8 mouse cellular contexts compared by ENCODE assay signal in genomic region chr12:54986052-54986717, GRCm38 (mm10). TPM values are rescaled to one million over a fixed set of nuclear protein-coding genes. Genes with fewer than 3 reads are reported as not detected.
DNase-seq lines count a peak whose midpoint lies in the region; ATAC-seq lines count a peak whose summit lies in the region.

Gm20403 (minus strand) TSS chr12:54986529.

- WGBS in hindbrain, embryonic 12.5 days: under 1% methylated on average over 58 of the region's 60 CpGs

- H3K9ac ChIP-seq in hindbrain, embryonic 12.5 days: peak within 1 kb of the TSS; percentile 92

- peak; percentile 80 for DNase-seq in ZHBTc4 (ENCODE audit: low read depth, low spot score)
- peak; percentile 59 to 70 for DNase-seq in cerebellum, postnatal 10 days
- DNase-seq in frontal cortex, postnatal 36 days (ENCODE audit: low spot score in 2 of 2): peak; percentile 32 to 51
- DNase-seq in layer of hippocampus, postnatal 36 days: peak; percentile 12 to 34
- peak; percentile 47 to 52 for DNase-seq in right cerebral cortex, adult 2 months (ENCODE audit: low spot score in 2 of 2)
- peak; percentile 60 for DNase-seq in urinary bladder, postnatal 25 days (ENCODE audit: low spot score)

- peak; percentile 75 for ATAC-seq in hindbrain, embryonic 12.5 days (ENCODE audit: low FRiP score)
- ATAC-seq in megakaryocyte, adult 5-6 weeks (ENCODE audit: poor library complexity, severe bottlenecking): peak; percentile 74

- no peaks in the 10 kb centered on the region for H3K36me3 ChIP-seq in hindbrain, embryonic 12.5 days

- no peaks in the 10 kb centered on the region for H3K27me3 ChIP-seq in hindbrain, embryonic 12.5 days

- no peaks in the 10 kb centered on the region for H3K9me3 ChIP-seq in hindbrain, embryonic 12.5 days (replicated peaks)

- peak within 1 kb of the TSS; percentile 95 for H3K4me3 ChIP-seq in hindbrain, embryonic 12.5 days

- H3K27ac ChIP-seq in hindbrain, embryonic 12.5 days: peak within 1 kb of the TSS; percentile 86

- H3K4me1 ChIP-seq in hindbrain, embryonic 12.5 days: peaks cover 8% of the 10 kb centered on the region

- peak within 1 kb of the TSS; percentile 90 for H3K4me2 ChIP-seq in hindbrain, embryonic 12.5 days (replicated peaks)

RNA-seq across cellular contexts. Expression of gene Gm20403, which starts in this region (rescaled TPM):
- not detected in 2 replicates for polyA plus RNA-seq in hindbrain, embryonic 12.5 days (2016; fragmentation: Nextera tagmentation; extraction: Ambion mirVana)
- not detected for total RNA-seq in layer of hippocampus, postnatal 36 days (2021)
- not detected in 2 replicates for total RNA-seq in megakaryocyte, adult 5-6 weeks (2015)
- total RNA-seq in megakaryocyte, adult 5-6 weeks (2017): not detected in 2 replicates

Comparison
In these comparisons a context has a peak if more than half of its experiments do, and no peak if none do; other contexts are left out.
1. Peak in every context shown above with its lines: DNase-seq, ATAC-seq, H3K4me3 ChIP-seq and H3K27ac ChIP-seq.
2. Peak in ATAC-seq, H3K4me3 ChIP-seq, H3K27ac ChIP-seq, H3K9ac ChIP-seq and H3K4me2 ChIP-seq in hindbrain, embryonic 12.5 days; RNA of the gene not detected or under 1 TPM.
3. Peak in DNase-seq in layer of hippocampus, postnatal 36 days; RNA of the gene not detected or under 1 TPM.
4. Peak in ATAC-seq in megakaryocyte, adult 5-6 weeks; RNA of the gene not detected or under 1 TPM.
5. DNase-seq: peak in every context shown above with its lines; median percentile 80 in ZHBTc4; 64 in cerebellum, postnatal 10 days; 60 in urinary bladder, postnatal 25 days; 50 in right cerebral cortex, adult 2 months; 42 in frontal cortex, postnatal 36 days; 23 in layer of hippocampus, postnatal 36 days.